Mouse (Mus musculus) splenic B cell, adult 2 months (primary cell): Measurements from ENCODE around the gene Gm10961.

Source experiments
- DNase-seq: peaks from one replicate; pipeline ENCODE4 v3.0.0-alpha.2; 2011; ENCODE audit warnings: low read depth, low spot score
- H3K27me3 ChIP-seq: 2 replicates; pipeline ENCODE4 v1.6.1; 2012; ENCODE audit warnings: mild to moderate bottlenecking, low read length, moderate library complexity, mixed read lengths; ENCODE audit not compliant: control insufficient read depth, poor library complexity, insufficient read depth, severe bottlenecking
- H3K36me3 ChIP-seq: 2 replicates; pipeline ENCODE4 v1.6.1; 2012; ENCODE audit warnings: mild to moderate bottlenecking, low read length, moderate library complexity, mixed read lengths; ENCODE audit not compliant: control insufficient read depth, poor library complexity, insufficient read depth, severe bottlenecking

Gm10961 gene

GRCm38 (mm10) chr3:107664641-107665040, 33.5 kb downstream of the Gm10961 start:
- DNase-seq: no peak
- H3K36me3 ChIP-seq: peaks cover 10% of the 10 kb centered on the region

DNA sequence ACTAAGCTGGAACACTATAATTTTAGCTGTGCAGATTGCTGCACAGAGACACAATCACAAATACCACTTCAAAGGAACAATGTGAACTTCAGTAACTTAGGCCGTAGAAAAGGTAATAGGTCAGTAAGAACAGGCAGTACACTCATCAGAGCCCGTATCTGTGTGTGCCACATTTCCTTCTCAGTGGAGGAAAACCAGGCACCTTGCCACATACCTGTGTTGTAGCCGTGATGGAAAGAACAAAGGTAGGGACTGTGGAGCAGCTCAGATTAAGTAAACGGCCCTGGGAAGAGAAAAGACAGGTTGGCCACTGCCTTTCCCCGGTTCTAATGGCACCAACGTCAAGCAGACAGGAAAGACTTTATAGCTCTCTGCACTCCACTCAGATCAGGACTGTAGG, 36.3 kb downstream of the Gm10961 start:
- no peaks in the 10 kb centered on the region for H3K27me3 ChIP-seq
- peaks cover 16% of the 10 kb centered on the region for H3K36me3 ChIP-seq
- DNase-seq: no peak

More at GRCm38 (mm10) chr3:107664641-107665040, 33.5 kb downstream of the Gm10961 start:
- H3K27me3 ChIP-seq: no peaks in the 10 kb centered on the region

DNA sequence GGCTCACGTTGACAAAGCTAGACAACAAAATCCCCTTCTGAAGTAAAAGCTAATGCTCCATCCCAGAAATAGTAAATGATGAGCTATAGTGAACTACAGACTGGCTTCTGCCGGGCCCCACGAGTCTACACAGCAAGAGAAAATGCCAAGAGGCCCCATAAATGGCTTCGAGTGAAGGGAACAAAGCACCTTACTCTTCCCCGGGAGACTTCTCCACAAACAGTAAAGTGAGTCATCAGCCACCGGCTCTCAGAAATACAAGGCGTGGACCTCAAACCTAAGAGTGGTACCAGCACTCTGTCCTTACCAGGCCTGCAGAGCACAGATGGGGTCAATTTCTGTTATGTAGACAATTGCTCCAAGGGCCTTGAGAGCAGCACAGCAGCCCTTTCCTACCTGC, 37.7 kb downstream of the Gm10961 start:
- Histone ChIP-seq H3K36me3 (peaks cover 20% of the 10 kb centered on the region), H3K27me3 (no peaks in the 10 kb centered on the region)
- DNase-seq: no peak

DNA sequence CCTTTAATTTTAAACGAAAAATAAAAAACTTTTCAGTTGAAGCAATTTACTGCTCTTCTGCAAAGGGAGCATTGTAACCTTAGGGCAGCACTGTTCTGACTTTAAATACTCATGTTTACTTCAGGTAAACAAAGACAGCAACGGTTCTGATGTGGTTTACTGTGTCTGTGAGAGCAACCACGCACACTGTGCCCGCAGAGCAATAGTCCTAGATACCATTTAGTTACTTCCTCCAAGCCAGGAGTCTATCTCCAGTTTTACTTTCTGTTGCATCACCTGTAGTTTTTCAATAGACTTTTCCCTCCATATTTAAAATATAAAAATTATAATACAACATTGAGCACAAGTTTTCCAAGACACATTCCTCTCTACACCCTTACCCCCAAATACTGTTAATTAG, 39.4 kb downstream of the Gm10961 start:
- peaks cover 25% of the 10 kb centered on the region for H3K36me3 ChIP-seq
- no peak for DNase-seq
- no peaks in the 10 kb centered on the region for H3K27me3 ChIP-seq

- H3K36me3 ChIP-seq: peaks cover 22% of the 10 kb centered on the region
- no peak for DNase-seq
Measured at GRCm38 (mm10) chr3:107671509-107671908, 40.4 kb downstream of the Gm10961 start.

GRCm38 (mm10) chr3:107680790-107681576, 49.9 kb downstream of the Gm10961 start:
- no peaks in the 10 kb centered on the region for H3K36me3 ChIP-seq
- H3K27me3 ChIP-seq: no peaks in the 10 kb centered on the region
- DNase-seq: no peak

More at GRCm38 (mm10) chr3:107671509-107671908, 40.4 kb downstream of the Gm10961 start:
- H3K27me3 ChIP-seq: no peaks in the 10 kb centered on the region
